Comparison of ENCODE assay signal across 10 mouse cellular contexts in the genomic region with DNA sequence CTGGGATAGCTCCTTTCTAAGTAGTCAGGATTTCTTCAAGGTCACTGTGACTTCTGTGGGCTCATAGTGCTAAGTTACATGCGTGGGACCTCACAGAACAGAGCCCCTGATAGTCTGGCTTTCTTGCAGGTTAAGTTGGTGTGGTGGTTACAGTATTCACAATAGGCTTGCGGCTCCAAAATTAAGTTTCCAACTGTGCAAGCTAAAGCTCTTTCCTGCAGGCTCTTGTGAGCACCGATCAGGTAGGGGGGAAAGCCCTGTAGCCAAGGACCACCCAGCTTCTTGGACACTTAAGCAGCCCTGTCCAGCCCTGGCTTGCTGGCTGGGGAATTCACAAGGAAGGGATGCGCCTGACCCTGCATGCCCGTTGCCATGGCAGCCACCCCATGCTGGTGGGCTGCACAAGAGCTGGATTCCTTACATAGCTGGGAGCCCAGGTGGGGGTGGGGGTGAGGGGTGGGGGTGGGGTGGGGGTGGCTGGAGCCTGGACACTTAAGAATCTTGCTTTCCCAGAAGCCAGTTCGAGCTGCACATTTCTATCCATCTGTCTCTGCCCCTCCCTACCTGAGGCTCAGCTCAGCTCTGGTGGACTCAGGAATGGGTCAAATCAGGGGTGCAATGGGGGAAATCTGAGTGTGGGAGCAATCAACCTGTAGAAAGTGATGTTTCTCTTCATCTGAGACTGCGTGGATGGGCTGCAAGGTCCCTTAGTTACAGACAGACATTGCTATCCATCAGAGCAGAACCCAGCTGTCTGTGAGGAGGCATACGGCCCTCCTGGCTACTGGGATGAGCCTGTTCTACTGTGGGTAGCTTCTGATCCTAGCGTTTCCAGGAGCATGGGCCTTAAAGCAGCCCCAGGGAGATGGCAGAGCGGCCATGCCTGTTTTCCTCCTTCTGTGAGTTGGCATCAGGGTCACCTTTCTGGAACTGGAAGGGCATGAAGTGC. TPM values are rescaled to one million over a fixed set of nuclear protein-coding genes. Genes with fewer than 3 reads are reported as not detected.
DNase-seq lines count a peak whose midpoint lies in the region; ATAC-seq and TF ChIP-seq lines count a peak whose summit lies in the region.
"Had no signal": no experiment of that assay in that cellular context is flagged by ENCODE, and none has a peak within 500 bp of the region (broad histone marks: within the 10 kb centered on the region; RNA-seq: fewer than 3 reads in every experiment).

No protein-coding gene starts in this region.

- no peak overlapping the region for H3K4me2 ChIP-seq in lung, embryonic 15.5 days
- H3K4me2 ChIP-seq in embryonic facial prominence, embryonic 14.5 days (ENCODE audit: low read depth, low read length), result no peak overlapping the region
- no peak overlapping the region for H3K4me2 ChIP-seq in stomach, postnatal 0 days (replicated peaks; ENCODE audit: low read depth)
- H3K4me2 ChIP-seq: limb, embryonic 15.5 days had no signal

- H3K4me3 ChIP-seq in lung, embryonic 15.5 days, result no peak overlapping the region
- no peak overlapping the region for H3K4me3 ChIP-seq in embryonic facial prominence, embryonic 14.5 days (ENCODE audit: low read depth, low read length)
- H3K4me3 ChIP-seq in stomach, postnatal 0 days (ENCODE audit: low read depth, low read length), result no peak overlapping the region
- H3K4me3 ChIP-seq: limb, embryonic 15.5 days had no signal

- WGBS in lung, embryonic 15.5 days, result 25% methylated on average over 10 of the region's 10 CpGs
- 26% methylated on average over 10 of the region's 10 CpGs for WGBS in embryonic facial prominence, embryonic 14.5 days
- 46% methylated on average over 10 of the region's 10 CpGs for WGBS in stomach, postnatal 0 days

- no peaks in the 10 kb centered on the region for H3K36me3 ChIP-seq in lung, embryonic 15.5 days
- no peaks in the 10 kb centered on the region for H3K36me3 ChIP-seq in embryonic facial prominence, embryonic 14.5 days (ENCODE audit: control insufficient read depth, insufficient read depth, low read length)
- no peaks in the 10 kb centered on the region for H3K36me3 ChIP-seq in stomach, postnatal 0 days (ENCODE audit: control insufficient read depth, insufficient read depth, low read length)
- H3K36me3 ChIP-seq: limb, embryonic 15.5 days had no signal

- peaks cover 30% of the 10 kb centered on the region for H3K4me1 ChIP-seq in lung, embryonic 15.5 days
- H3K4me1 ChIP-seq in embryonic facial prominence, embryonic 14.5 days (ENCODE audit: control insufficient read depth, insufficient read depth, low read length), result peaks cover 11% of the 10 kb centered on the region
- no peaks in the 10 kb centered on the region for H3K4me1 ChIP-seq in stomach, postnatal 0 days (replicated peaks; ENCODE audit: control insufficient read depth, insufficient read depth)

- H3K9me3 ChIP-seq in lung, embryonic 15.5 days, result no peaks in the 10 kb centered on the region
- no peaks in the 10 kb centered on the region for H3K9me3 ChIP-seq in embryonic facial prominence, embryonic 14.5 days (ENCODE audit: control insufficient read depth, low read length)
- no peaks in the 10 kb centered on the region for H3K9me3 ChIP-seq in stomach, postnatal 0 days (ENCODE audit: control insufficient read depth, low read length)
- H3K9me3 ChIP-seq: limb, embryonic 15.5 days had no signal

- H3K27ac ChIP-seq in lung, embryonic 15.5 days, result no peak overlapping the region
- no peak overlapping the region for H3K27ac ChIP-seq in embryonic facial prominence, embryonic 14.5 days (replicated peaks; ENCODE audit: low read depth, low read length)
- H3K27ac ChIP-seq in stomach, postnatal 0 days (replicated peaks), result no peak overlapping the region
- H3K27ac ChIP-seq: limb, embryonic 15.5 days had no signal

- no peak for TF ChIP-seq EP300 in stomach, postnatal 0 days (optimal IDR thresholded peaks at IDR 0.05)

- peak; percentile 65; the same call in 1 of the 2 replicates for ATAC-seq in lung, embryonic 15.5 days (ENCODE audit: borderline replicate concordance, extremely low read depth, low FRiP score, low TSS enrichment)
- peak; percentile 85 for ATAC-seq in embryonic facial prominence, embryonic 14.5 days (ENCODE audit: low read depth)
- 0 out of 2 replicates have a peak, but pooled peaks have one; percentile 25 for ATAC-seq in stomach, postnatal 0 days (ENCODE audit: low FRiP score, low TSS enrichment)

- TF ChIP-seq CTCF in stomach, postnatal 0 days (IDR thresholded peaks at IDR 0.05; ENCODE audit: low read depth), result no peak

- H3K27me3 ChIP-seq in lung, embryonic 15.5 days, result no peaks in the 10 kb centered on the region
- H3K27me3 ChIP-seq in embryonic facial prominence, embryonic 14.5 days (replicated peaks; ENCODE audit: control insufficient read depth, insufficient read depth, low read length), result no peaks in the 10 kb centered on the region
- no peaks in the 10 kb centered on the region for H3K27me3 ChIP-seq in stomach, postnatal 0 days (ENCODE audit: control insufficient read depth, insufficient read depth, low read length)
- H3K27me3 ChIP-seq: limb, embryonic 15.5 days had no signal

- no peak for DNase-seq in lung, adult 18-20 months
- peak; percentile 82 for DNase-seq in embryonic facial prominence, embryonic 14.5 days (ENCODE audit: low spot score)
- peak; percentile 94 for DNase-seq in mesoderm, embryonic 11.5 days (ENCODE audit: low read depth, low spot score)
- DNase-seq in stomach, postnatal 0 days (ENCODE audit: low spot score), result no peak
- DNase-seq in frontal cortex, adult 2 months (ENCODE audit: extremely low spot score in 1 of 2, low spot score in 1 of 2), result no peak
- no peak for DNase-seq in lung, postnatal 25 days (ENCODE audit: low spot score)
- DNase-seq in kidney, postnatal 36 days, result no peak
- DNase-seq: heart, postnatal 14 days had no signal

- no peak overlapping the region for H3K9ac ChIP-seq in lung, embryonic 15.5 days
- H3K9ac ChIP-seq in embryonic facial prominence, embryonic 14.5 days (ENCODE audit: low read depth, low read length), result no peak overlapping the region; the same call in 1 of the 2 replicates
- H3K9ac ChIP-seq in stomach, postnatal 0 days (ENCODE audit: low read length), result no peak overlapping the region
- H3K9ac ChIP-seq: limb, embryonic 15.5 days had no signal

RNA-seq across cellular contexts. Expression of a gene that starts 24.9 kb away (rescaled TPM):
- 263 and 283 TPM in 2 replicates for polyA plus RNA-seq in lung, embryonic 15.5 days (2015; fragmentation: Nextera tagmentation; extraction: Ambion mirVana)
- 77.8 and 94.5 TPM in 2 replicates for polyA plus RNA-seq in embryonic facial prominence, embryonic 14.5 days (2014; fragmentation: Nextera tagmentation; extraction: Ambion mirVana)
- 26.3 and 26.6 TPM in 2 replicates for polyA plus RNA-seq in stomach, postnatal 0 days (2015; fragmentation: Nextera tagmentation; extraction: Ambion mirVana)
- polyA plus RNA-seq in frontal cortex, adult 2 months (2012; rRNA removed), result 3.4 and 3.8 TPM in 2 replicates

Comparison
In these comparisons a context has a peak if more than half of its experiments do, and no peak if none do; other contexts are left out.
1. ATAC-seq: peak in every context shown above with its lines; median percentile 85 in embryonic facial prominence, embryonic 14.5 days; 65 in lung, embryonic 15.5 days; 25 in stomach, postnatal 0 days.
2. DNase-seq: peak in embryonic facial prominence, embryonic 14.5 days (single experiment) and mesoderm, embryonic 11.5 days (single experiment); none in lung, adult 18-20 months (0 of 2), stomach, postnatal 0 days (single experiment), frontal cortex, adult 2 months (0 of 2), lung, postnatal 25 days (single experiment) and kidney, postnatal 36 days (0 of 2).